Mouse (Mus musculus) embryonic fibroblast, embryonic 13.5 days (primary cell): ENCODE data around the gene Usf3.

Experiments
- CTCF ChIP-seq: IDR thresholded peaks from 2 replicates; pipeline ENCODE4 v1.5.1; 2011; ENCODE audit warnings: mild to moderate bottlenecking, control low read depth, low read length, moderate library complexity, borderline replicate concordance; ENCODE audit not compliant: insufficient read depth
- POLR2A ChIP-seq: IDR thresholded peaks from 2 replicates; pipeline ENCODE4 v1.6.1; 2011; ENCODE audit warnings: low read depth, mild to moderate bottlenecking, control low read depth, low read length, moderate library complexity

GRCm38 (mm10) chr16:44254698-44255097, 81.7 kb downstream of the Usf3 start:
- TF ChIP-seq CTCF (no peak), POLR2A (no peak)
